Mouse (Mus musculus): Measurements from ENCODE around the gene Iqsec1.

GRCm38 (mm10) chr6:91028256-91028655 is 39.8 kb upstream of the Iqsec1 start:
- no peak for TF ChIP-seq CTCF (IDR thresholded peaks at IDR 0.05; ENCODE audit: low read depth, low read length)
- TF ChIP-seq POLR2A (IDR thresholded peaks at IDR 0.05; ENCODE audit: insufficient read depth, low read length): no peak
- TF ChIP-seq EP300 (IDR thresholded peaks at IDR 0.05; ENCODE audit: insufficient read depth, low read depth, low read length): no peak
